Mouse (Mus musculus): ENCODE measurements at regions not wholly inside any gene's neighbourhood (a gene's known extent, or its start where the extent isn't known, plus 50 kb on each side); places are given as distances from the start of the nearest gene placed in this dataset.

GRCm38 (mm10) chr1:71996828-71997227, 215.3 kb downstream of the Mreg start:
- no peak for DNase-seq

- no peak for DNase-seq
These were observed 215.9 kb downstream of the Mreg start for GRCm38 (mm10) chr1:71996234-71996619.

- DNase-seq, result no peak
These were observed 216.4 kb downstream of the Mreg start for GRCm38 (mm10) chr1:71995573-71996233.

- no peak for DNase-seq
These were observed 221.2 kb downstream of the Mreg start for GRCm38 (mm10) chr1:71990936-71991335.

GRCm38 (mm10) chr1:71988086-71988485, 224.0 kb downstream of the Mreg start:
- DNase-seq, result no peak

GRCm38 (mm10) chr1:71986047-71986446, 226.1 kb downstream of the Mreg start:
- no peak for DNase-seq

DNA sequence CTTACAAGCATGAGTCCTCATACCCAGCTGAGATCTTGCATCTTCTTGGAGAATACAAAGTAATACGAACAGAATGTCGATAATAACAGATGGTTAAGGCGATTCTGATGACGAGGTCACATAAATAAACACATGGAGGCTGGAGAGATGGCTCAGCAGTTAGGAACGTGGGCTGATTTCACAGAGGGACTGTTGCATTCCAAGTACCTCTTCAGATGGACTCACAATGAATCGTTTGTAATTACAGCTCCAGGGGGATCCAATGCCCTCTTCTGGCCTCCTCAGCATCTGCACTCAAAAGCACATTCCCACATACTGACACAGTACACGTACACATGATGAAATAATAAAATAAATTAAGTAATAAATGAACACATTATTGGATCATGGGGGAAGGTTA, 228.3 kb downstream of the Mreg start:
- DNase-seq, result no peak

DNA sequence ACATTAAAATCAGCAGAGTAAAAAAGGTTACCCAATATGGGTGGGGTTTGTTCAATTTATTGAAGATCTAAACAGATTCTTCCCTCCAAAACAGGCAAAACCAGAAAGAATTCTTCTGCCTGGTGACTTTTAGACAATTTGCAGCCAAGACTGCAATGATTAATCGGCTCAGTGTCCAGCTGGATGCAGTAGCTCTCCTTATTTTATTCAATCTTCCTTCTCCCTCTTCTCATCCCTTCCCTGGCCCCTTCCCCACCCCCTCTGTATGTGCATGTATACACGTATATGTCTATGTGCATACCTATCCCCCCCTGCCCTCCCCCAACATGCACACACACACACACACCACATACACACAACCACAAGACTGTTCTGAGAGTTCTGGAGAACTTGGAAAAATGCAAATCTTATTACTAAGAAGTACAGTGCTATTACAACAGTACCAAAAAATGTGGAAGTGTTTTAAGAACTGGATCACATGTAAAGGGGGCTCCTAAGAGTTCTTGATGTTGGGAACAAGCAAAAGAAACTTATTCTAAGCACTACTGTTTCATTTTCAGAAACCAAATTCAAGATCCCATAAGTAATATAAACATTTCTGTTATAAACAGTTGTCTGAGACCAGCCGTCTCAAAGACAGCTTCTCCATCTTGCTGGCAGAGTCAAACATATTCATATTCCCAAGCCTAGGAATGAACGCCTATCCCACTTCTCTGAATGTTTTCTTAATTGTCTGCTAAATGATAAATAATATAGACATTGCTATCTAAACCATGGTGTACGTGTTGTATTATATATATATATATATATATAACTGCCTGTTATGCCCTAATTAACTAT, 229.5 kb downstream of the Mreg start:
- DNase-seq, result no peak

- DNase-seq, result no peak
These were observed 231.5 kb downstream of the Mreg start for GRCm38 (mm10) chr1:71980624-71981023.

GRCm38 (mm10) chr1:71979261-71979660, 232.8 kb downstream of the Mreg start:
- no peak for DNase-seq

DNA sequence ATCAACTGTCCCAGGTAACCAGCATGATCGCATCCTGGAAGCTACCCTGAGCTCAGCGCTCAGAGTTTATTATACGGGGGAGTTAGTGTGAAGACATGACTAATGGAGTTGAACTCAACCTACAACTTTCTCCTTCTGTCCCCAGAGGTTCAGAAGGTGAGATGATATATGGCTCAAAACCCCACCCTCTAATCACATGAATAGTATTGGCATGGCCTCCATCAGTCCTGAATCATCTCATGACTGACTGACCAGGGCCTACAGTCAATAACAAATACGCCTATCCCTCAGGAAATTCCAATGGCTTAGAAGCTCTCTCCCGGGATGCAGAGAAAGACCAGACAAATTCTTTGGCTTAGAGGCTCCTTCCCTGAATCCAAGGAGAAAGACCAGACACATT, 234.7 kb downstream of the Mreg start:
- no peak for DNase-seq

- no peak for DNase-seq
These were observed 237.4 kb downstream of the Mreg start for GRCm38 (mm10) chr1:71974715-71975114.

GRCm38 (mm10) chr1:71971943-71972342, 240.2 kb downstream of the Mreg start:
- peak; percentile 8 for DNase-seq

DNA sequence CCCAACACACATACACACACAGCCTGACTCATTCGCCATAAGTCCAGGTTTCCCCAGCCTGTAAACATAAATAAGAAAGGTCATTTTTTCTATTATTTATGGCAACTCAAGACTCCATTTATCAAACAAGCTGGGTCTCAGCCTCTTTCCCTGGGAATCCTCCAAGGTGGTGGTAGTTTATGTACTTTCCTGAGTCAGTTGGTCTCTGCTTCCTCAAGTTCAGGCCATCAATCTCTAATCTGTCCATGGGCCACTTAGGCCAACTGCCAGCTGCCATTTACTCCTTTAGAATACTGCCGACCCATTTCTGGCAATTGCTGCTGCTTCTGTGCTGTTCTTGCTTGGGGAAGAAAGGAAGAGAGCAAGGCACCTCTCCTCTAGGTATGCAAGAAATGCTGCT, 241.3 kb downstream of the Mreg start:
- DNase-seq, result no peak

DNA sequence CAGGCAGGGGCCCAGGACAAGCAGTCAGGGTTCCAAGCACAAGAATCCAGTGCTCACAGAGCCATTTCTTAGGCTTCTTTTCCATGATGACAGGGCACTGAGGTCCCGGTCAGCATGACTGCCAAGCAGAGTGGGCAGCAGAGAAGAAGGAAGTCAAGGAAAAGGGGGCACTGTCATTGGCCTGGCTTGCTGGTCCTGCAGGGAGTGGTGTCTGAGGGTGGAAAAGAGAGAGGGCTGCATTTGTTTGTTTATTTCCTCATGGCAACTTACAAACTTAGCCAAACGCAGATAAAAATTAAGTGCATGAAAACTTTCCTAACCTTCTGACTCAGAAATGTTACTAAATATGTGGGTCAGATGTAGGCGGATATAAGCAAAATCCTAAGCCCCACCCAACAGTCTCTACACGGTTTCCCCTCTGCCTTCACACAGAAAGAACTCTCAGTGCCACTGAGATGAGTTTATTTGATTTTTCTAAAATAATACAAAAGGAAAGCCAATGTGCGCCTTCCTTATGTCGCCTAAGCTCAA, 244.5 kb downstream of the Mreg start:
- no peak for DNase-seq

- no peak for DNase-seq
These were observed 247.5 kb downstream of the Mreg start for GRCm38 (mm10) chr1:71964450-71965126.

- no peak for DNase-seq
These were observed 255.2 kb downstream of the Mreg start for GRCm38 (mm10) chr1:71956940-71957339.

GRCm38 (mm10) chr1:71955331-71955730, 256.8 kb downstream of the Mreg start:
- no peak for DNase-seq

DNA sequence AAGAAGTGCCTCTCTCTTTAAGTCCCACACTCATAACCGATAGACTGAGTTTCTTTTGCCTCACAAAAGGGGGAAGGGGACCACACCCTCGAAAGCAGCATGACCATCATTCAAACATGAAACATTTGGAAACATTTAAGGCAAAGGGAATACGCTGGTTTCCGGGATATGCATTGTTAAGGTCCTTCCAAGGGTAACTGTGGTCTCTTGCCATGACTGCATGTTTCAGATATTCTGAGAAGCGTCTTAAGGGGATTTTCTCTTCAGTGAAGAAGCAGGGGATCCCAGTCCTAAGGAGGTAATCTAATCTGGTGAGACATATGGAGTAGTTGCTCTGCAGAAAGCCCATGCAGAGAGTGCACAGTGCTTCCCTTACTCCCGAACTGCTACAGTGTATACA, 258.8 kb downstream of the Mreg start:
- DNase-seq, result no peak

GRCm38 (mm10) chr1:71949549-71949948, 262.6 kb downstream of the Mreg start:
- no peak for DNase-seq

DNA sequence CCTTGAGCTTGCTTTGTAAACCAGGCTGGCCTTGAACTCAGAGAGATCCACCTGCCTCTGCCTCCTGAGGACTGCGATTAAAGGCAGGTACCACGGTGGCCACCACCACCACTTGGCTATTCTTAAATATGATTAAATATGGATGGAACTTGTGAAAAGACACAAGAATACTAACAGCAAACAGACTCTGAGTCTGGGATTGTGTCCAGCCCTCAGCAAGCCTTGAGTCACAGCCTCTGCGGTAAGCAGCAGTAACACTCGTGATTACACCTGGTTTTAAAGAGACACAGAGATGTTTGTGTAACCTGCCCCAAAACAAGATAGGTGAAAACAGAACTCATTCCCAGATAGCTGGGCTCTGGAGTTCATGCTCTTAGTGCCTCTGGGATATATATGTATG, 263.4 kb downstream of the Mreg start:
- no peak for DNase-seq

GRCm38 (mm10) chr1:71947506-71947905, 264.6 kb downstream of the Mreg start:
- no peak for DNase-seq

GRCm38 (mm10) chr1:71946911-71947310, 265.2 kb downstream of the Mreg start:
- no peak for DNase-seq

- DNase-seq, result peak; percentile 14
These were observed 267.0 kb downstream of the Mreg start for GRCm38 (mm10) chr1:71945070-71945469.

Data from right cerebral cortex, adult 18-20 months (tissue).